Mouse (Mus musculus) lung, postnatal 10 days (tissue): Measurements from ENCODE around the gene Ssh1.

Experiments used
- DNase-seq: peaks from one replicate; pipeline ENCODE4 v3.0.0; 2021

The Ssh1 gene

DNA sequence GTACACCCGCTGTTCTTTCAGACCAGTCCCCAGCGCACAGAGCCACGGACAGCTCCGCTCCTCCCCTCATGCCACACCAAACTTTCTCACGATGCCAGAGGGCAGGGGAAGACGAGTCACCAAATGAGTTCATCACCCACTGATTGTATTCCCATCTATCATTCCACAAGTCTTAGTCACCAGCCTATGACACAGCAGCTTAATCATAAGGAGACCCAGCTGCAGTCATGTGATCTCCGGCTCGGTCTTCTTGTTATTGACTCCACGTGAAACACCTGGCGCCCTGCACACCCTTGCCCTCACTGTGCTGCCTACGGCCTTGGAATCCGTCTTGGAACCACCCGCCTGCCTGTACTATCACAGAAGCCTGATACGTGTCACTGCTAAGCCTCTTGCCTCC, 28.7 kb downstream of the Ssh1 start:
- no peak for DNase-seq

DNA sequence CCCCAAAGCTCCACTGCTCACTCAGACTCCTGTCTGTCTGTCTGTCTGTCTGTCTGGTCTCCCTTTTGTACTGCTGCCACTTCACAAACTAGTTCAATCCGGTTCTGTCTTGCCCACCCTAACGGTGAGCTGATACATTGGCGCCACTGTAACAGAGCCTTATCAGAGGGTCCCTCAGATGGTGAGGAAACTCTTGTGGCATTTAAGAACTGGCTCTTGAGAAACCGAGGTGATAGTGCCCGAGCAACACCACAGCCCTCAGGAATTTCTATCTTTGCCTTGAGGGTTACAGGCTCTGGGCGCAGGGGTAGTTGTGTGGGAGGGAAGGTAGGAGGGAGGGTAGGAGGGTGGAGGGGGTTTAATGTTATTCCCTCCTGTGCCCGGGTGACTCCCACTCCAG, 31.9 kb downstream of the Ssh1 start:
- no peak for DNase-seq

DNA sequence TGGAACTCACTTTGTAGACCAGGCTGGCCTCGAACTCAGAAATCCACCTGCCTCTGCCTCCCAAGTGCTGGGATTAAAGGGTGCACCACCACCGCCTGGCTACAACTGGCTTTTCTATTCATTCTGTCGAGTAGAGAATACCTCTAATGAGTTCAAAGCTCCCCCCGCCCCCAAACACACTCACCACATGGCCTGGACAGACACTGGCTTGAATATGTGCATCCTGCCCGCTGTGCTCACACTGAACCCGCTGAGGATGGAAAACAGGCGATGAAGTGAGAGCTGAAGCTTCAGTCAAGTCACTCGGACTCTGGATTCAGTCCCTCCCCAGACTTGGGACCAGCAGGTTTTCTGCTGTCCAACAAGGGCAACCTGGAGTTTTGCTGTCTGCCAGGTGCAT, 33.3 kb downstream of the Ssh1 start:
- no peak for DNase-seq

DNA sequence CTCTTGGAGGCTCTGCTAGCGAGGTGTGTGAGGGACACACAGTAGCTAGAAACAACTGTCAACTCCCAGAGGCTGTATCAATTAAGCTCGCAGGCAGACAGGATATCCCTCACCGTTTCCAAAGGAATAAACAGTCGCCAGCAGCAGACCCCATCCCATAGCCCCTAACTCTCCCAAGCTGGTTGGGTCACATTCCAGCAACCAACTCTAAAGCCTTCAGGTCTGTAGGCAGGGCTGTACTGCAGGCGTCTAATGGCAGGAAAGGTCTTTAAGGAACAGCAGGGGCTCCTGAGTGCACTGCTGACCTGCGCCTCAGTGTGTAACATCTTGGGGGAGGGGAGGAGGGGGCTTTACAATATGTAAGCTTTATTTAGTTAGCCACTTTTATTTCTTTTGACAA, 34.7 kb downstream of the Ssh1 start:
- no peak for DNase-seq

DNA sequence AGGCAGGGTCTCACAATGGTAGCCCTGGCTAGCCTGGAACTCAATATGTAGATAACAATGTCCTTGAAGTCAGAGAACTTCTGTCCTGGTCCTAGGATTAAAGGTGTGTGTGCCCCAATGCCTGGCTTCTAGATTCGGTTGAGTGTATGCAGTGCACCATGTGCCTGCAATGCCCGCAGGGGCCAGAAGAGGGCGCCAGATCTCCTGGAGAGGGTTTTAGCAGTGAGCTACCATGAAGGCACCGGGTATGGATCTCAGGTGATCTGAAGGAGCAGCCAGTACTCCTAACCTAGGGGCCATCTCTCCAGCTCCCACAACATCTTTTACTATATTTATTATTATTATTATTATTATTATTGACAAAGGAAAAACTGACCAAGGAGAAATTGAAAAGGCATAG, 37.2 kb downstream of the Ssh1 start:
- peak; percentile 94 for DNase-seq

DNA sequence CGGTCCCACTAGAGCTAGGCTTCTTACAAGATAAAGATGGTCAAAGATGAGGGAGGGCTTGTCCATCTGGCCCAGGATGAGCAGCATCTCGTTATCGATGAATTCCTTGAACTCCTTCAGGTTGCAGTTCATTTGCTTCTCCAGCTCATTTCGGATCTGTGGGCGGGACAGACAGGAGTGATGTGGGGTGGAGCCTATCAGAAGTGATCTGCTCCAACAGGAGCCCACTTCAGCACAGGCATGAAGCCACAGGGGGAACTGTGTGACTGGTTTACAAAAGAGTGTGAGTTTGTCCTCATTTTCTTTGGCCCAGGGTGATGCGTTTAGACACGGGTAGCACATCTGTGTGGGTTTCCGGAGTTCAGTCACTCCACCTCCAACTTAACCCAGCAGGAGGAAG, 38.0 kb downstream of the Ssh1 start:
- no peak for DNase-seq

DNA sequence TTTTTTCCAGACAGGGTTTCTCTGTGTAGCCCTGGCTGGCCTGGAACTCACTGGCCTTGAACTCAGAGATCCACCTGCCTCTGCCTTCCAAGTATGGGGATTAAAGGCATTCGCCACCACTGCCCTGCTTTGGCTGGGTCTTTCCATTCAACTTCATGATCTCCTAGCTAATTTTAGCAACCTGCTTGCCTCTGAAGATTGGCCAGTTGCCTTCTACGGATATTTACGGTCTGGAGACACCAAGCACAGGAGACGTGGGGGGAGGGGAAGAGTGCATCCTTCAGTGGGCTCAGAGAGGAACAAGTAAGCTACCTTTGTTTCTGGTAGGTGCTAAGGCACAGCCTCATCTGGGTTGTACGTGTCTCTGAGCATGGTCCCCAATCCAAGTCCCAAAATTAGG, 38.4 kb downstream of the Ssh1 start:
- DNase-seq, result no peak

DNA sequence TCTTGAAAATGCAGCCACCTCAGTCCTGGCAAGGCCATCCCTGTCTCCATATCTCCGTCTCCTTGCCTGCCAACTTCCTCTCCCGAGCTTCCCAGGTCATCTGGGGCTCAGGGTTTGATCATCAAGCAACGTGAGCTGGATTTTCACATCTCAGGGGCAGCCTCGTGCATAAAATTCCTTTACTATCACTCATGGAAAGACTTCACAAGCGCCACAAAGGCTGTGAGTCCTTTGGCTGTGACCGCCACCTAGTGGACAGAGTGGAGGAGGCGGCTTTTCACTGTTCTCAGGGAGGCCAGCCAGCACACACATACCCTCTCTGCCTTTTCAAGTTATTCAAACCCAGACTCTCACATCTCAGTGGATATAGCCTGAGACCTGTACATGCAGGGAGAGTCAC, 39.3 kb downstream of the Ssh1 start:
- peak; percentile 92 for DNase-seq

DNA sequence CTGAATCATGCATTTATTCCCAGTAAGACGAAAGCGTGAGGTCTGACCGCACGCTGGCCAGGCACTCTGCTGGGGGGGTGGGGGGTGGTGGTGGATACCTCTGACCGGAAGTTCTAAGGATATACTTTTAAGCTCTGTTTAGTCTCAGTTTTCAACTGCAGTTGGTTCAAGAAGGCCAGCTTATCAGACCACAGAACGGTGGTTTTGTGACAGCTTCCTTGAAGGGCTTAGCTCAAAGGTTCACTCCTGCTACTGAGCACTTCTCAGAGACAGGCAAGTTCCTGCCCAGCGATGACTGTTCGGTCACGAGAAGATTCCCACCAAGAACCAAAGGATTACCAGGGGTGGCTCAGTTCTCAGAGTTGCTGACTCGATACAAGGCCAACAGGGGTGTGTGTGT, 41.2 kb downstream of the Ssh1 start:
- DNase-seq, result no peak

DNA sequence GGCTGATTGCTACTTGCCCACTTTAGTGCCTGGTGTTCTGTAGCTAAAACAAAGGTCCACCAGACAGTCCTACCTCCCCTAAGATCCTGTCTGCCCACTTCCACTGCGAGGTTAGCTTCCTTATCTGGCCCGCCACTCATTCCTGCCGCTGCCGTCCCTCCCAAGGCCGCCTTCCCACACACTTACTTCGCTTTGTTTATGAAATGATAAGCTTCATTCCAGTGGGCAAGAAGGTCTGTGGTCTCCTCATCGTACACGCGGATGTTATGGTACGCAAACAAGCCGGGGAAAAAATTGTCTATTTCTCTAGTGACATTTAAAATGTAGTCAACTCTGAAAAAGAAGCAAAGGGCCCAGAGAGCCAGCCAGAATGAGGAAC, 42.0 kb downstream of the Ssh1 start:
- no peak for DNase-seq

DNA sequence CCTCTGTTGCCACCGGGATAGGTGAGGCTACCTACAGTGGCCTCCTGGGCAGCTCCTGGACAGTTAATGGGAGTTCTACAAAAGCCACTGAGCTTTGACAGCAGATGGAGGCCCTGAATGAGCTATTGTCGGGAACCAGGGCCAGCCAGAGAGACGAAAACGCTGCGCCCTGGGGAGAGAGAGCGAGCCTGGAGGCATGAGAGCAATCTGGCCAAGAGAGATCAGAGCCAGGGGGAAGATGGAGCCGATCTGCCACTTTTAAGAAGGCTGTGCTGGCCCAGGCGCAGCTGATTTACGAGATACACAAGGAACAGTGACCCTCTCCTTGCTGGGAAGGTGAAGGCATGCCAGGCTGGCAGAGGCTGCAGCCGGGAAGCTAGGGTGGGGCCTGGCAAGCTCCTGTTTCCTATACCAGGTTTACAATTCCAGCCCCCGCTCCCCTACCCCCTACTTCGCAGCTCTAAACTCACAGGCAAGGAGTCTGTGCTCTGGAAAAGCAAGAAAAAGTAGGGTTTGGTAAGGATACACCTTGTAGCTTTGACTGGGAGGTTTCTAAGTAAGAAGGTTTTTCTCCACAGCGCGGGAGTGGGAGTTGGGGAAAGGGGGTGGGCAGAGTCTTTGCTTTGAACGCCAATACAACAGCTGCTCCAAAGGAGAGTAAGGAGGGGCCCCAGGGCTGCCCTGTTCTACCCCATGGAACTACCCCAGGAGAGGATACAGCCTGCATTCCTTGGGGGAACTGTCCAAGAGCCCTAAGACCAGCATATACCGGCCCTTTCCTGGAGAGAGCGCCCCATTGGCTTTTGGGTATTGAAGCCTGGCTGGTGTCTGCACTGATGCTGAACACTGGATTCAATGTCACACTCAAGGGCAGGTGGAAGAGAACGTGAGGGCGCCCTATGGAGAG, 42.7 kb downstream of the Ssh1 start:
- DNase-seq, result peak; percentile 51

DNA sequence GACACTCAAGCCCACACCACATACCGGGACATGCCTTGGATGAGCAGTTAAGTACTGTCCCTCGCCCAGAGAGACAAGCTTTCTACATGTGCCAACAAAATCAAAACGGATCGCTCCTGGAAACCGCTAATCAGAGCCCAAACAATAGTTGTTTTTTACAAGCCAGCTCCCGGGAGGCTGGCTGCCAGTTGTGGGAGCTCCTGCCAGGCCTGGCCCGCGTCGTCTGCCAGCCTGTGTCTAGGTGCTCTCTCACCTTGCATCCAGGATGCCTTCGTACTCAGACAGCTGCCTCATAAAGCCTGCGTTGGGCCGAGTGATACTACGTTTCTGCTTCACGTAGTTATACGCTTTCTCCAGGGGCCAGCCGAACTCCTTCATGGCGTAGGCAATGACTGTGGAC, 43.6 kb downstream of the Ssh1 start:
- no peak for DNase-seq

DNA sequence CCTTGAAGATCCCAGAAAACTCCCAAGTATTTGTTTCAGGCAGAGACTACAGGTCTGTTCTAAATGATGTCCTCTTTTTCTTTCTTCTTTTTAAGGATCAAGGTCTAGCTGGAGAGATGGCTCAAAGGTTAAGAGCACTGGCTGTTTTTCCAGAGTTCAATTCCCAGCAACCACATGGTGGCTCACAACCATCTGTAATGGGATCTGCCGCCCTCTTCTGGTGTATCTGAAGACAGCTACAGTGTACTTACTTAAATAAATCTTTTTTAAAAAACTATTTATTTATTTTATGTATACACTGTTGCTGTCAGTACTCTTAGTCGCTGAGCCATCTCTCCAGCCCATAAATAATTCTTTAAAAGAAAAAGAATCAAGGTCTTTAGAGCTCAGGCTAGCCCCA, 46.4 kb downstream of the Ssh1 start:
- DNase-seq, result no peak

DNA sequence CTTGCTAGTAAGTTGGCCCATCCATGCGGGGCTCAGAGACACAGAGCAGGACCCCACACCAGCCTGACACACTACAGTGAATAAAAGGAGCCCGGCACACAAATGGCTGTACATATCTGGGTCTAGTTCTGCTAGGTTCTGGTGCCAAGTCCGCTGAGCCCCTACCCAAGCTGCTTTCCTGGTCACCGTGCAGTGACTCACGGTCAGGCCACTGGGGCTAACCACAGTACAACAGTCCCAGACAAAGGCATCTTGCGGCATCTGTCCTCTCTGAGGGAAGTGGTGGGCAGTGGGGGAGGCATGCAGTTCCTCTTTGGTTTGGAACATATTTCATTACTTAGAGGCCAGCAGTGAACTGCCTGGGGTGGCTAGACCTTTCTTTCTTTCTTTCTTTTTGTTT, 48.6 kb downstream of the Ssh1 start:
- no peak for DNase-seq

DNA sequence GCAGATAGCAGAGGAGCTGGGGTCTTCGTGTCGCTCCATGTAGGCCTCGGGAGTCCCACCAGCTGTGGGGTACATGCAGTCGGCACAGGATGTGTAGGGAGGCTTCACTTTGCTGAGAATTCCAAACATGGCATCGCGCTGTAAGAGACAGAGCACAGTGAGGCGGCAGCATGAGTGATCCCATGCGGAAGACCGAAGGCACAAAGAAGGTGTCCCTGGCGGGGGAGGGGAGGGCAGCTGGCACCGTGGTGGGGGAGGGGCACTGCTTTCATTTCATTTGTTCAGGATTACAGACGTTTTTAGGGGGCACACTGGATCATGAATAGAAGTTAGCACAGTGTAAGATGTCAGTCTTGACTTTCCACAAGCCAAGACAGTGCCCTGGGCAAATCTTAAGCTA, 50.4 kb downstream of the Ssh1 start:
- no peak for DNase-seq

DNA sequence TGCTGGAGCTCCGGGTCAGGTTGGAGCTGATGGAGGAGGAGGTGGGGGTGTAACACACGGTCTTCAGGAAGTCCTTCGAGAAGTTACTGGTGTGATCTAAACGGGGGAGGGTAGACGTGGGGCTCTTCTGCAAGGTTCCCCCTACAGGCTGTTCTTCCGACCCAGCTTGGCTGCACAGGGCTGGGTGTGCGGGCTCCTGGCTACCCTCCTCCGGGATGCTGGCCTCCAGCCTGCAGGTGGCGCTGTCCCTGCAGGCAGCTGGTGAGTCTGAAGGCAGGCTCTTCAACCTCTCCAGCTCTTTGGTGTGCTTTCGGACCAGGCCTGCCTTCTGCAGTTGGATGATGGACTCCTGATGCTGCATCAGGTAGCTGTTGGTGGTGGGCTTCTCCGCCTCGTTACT, 51.1 kb downstream of the Ssh1 start:
- peak; percentile 64 for DNase-seq

DNA sequence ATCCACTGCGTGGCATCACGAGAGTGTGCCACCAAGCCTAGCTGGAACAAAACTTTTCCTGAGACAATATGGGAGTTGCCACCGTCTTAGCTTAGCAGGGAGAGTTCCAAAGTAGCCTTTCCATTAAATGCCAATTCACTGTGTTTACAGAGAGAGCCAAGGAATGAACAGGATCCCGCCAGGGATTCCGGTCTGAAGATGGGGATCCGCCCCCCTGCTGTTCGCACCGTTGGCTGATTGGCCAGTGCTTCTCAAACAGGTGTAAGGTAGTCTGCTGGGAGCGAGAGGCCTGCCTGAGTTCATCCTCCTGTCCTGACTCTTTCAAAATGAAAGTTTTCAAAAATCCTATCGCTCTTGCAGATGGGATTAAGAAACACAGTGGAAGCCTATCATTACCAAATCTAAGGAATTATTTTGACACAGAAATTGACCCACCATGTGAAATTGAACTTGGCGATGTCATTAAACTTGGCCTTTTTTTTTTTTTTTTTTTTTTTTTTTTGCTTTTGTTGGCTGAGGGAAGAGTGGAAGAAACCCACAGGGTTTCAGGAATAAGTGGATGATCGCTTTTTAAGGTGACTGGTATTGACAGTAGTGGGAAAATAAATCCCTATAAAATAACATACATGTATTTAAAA, 54.3 kb downstream of the Ssh1 start:
- no peak for DNase-seq

DNA sequence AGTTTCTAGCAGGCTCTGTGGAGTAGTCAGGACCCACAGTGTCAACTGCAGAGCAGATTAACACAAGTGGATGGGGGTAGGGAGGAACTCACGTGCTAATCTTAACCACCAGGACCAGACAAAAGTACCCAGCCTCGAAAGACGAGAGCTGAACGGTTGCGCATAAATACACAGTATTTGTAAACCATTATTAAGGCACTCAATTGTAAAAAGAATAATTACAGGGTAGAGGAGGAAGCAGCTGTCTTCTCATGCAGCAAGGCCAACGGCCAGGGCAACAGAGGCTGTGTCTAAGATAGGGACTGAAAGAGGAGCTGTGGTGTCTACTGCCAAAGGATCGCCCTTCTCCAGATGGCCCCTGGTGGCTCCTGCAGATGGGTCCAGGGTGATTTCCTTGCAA, 56.0 kb downstream of the Ssh1 start:
- DNase-seq, result no peak

DNA sequence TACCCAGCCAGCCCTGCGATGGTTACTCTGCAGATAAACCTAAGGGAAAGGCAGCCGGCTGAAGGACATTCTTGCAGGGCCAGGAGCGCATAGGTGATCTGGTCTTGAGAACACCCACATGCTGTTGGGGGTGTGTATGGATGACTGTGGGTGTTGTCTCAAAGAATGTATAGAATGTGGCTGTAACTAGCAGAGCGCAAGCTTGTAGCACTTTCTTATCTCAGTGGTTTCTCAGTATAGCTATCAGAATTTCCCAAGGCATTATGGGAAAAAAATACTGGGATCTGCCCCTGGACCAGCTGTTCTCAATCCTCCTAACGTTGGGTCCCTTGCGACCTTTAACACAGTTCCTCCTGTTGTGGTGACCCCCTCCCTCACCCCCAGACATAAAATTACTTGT, 59.8 kb downstream of the Ssh1 start:
- DNase-seq, result no peak

DNA sequence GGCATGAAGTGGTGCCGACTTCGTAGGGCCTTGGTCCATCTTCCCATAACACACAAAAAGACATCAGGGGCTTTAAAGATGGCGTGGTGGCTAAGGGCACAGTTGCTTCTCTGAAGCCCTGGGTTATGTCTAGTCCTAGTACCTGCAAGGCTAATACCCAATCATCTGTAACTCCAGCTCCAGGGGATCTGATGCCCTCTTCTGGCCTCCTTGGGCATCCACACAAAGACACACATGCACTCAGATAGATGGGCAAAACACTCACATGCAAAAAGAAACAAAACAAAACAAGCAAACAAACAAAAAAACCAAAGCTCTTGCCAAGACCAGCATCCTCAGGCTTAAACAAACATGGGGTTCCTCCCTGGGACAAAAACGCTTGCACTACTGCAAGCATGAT, 60.2 kb downstream of the Ssh1 start:
- DNase-seq, result no peak

DNA sequence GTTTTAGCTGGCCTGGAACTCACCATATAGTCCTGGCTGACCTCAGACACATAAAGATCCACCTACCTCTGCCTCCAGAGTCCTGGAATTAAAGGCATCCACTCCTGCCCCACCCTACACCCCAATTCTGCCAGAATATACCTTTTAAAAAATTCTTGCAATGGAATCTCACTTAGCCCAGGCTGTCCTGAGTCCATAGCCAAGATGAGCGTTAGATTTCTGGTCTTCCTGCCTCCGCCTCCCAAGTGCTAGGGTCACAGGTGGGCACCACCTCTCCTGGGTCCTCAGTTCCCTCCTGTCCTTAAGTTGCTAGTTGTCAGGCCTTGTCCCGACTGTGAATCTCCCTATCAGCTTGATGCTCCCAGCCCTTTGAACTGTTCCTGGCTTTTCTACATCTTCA, 61.4 kb downstream of the Ssh1 start:
- DNase-seq, result no peak

DNA sequence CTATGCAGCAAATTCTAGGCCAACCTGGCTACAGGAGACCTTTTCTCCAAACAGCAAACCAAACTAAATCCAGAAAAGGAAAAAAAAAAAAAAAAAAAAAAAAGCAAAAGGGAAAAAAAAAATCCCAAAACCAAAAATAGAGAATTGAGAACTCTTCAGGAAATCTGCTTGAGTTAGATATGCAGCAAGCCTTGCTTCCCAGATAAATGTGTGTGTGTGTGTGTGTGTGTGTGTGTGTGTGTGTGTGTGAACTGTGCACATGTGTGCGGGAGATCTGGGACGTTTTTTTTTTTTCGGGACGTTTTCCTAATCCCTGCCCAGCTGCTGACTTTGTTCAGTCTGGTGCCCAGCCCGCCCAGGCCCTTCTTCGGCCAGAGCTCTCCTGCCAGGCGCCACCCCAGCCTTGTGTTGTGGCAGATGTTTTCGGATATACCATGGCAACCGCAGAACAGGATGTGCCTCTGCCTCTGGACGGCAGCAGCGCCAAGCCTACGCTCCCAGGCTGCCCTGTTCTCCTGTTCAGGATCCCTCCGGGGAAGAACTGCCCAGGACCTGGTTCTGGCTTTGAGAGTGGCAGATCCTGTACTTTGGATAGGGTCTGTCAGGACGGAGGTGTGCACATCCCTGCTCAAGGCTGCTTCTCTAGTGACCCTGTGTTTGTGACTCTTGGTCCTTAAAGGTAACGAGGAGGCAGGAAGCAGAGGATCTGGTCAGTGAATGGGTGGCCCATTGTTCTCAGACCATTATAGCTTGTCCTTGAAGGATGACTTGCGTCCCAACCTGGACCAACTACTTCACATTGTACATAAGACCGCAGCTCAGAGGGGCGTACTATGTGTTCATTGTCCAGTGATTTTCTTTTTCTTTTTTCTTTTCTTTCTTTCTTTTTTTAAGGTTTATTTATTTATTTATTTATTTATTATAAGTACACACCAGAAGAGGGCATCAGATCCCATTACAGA, 62.8 kb downstream of the Ssh1 start:
- DNase-seq, result peak; percentile 90

DNA sequence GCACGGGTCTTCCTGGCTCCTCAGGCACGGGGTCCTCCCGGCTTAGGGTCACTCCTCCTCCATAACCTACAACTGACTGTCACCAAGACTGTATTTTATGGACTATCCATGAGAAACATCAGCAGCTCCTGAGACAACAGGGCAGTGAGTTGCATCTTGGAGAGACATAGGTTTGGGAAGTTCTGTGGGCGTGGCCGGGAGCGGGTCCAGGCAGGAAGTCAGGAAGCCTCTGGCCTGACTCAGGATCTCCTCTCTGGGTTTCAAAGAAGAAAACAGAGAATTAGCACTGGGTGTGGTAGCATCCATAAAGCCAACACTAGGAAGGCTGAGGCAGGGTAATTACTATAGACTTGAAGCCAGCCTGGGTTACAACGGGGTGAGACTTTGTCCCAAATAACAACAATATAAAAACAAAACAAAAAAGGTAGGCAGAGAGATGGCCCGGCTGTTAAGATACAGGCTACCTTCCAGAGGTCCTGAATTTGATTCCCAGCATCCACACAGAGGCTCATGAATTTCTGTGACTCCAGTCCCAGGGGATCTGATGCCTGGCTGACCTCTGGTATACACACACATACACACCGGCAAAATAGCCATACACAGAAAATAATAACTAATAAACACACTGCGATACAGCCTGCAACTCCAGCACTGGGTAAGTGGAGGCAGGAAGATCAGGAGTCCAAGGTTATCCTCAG, 63.6 kb downstream of the Ssh1 start:
- peak; percentile 73 for DNase-seq
